ENCODE assay signal across 8 mouse cellular contexts in the genomic region with DNA sequence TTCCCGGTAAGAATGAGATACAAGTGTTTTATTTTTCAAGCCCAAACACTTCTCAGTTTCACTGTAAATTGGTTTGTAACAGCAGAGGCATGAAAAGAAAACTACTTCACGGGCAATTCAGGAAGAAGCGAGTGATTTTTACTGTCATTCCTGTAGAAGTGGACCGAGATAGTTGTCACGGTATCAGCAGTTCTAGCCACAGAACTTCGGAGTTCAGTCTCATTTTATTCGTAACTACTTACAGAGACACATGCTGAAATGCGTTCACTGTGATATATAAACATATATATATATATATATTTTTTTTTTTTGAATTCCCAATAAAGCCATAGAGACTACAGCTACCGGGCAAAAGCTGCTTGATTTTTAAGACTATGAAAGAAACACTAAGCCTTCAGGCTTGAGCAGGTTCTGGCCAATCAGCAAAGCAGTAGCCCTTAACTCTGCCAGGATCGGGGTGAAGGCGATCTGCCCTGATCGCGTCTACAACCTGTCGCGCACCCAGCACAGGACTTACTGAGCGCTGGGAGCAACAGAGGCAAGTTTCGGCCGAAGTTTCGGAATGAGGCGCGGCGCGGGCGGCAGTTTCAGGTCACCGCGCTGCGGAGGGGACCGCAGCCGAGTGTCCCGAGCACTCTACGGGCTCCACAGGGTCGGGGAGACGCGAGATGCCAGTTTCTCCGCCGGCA. TPM values are rescaled to one million over a fixed set of nuclear protein-coding genes. Genes with fewer than 3 reads are reported as not detected.
DNase-seq lines count a peak whose midpoint lies in the region; ATAC-seq and TF ChIP-seq lines count a peak whose summit lies in the region.

No protein-coding gene starts in this region.

- WGBS in heart, embryonic 11.5 days (ENCODE audit: insufficient replicate concordance), result 1% methylated on average over 36 of the region's 36 CpGs
- under 1% methylated on average over 36 of the region's 36 CpGs for WGBS in intestine, embryonic 15.5 days
- under 1% methylated on average over 36 of the region's 36 CpGs for WGBS in midbrain, embryonic 15.5 days

- DNase-seq in heart, postnatal 4 days, result no peak
- peak; percentile 51 for DNase-seq in embryo, embryonic 11.5 days (ENCODE audit: low read depth, low spot score)
- DNase-seq in right cerebral cortex, postnatal 25 days, result no peak
- no peak for DNase-seq in cerebellum, postnatal 14 days

- H3K27me3 ChIP-seq in heart, embryonic 11.5 days (ENCODE audit: control insufficient read depth, insufficient read depth, low read length), result no peaks in the 10 kb centered on the region
- H3K27me3 ChIP-seq in C2C12 (ENCODE audit: control insufficient read depth, insufficient read depth, insufficient read length), result no peaks in the 10 kb centered on the region
- H3K27me3 ChIP-seq in intestine, embryonic 15.5 days (replicated peaks), result no peaks in the 10 kb centered on the region
- H3K27me3 ChIP-seq in midbrain, embryonic 15.5 days (replicated peaks), result peaks cover 9% of the 10 kb centered on the region; the same call in 1 of the 2 replicates

- H3ac ChIP-seq in C2C12 (ENCODE audit: control insufficient read depth, insufficient read length, low read depth), result peak overlapping the region; percentile 80

- peak overlapping the region; percentile 75 for H3K4me2 ChIP-seq in heart, embryonic 11.5 days
- peak overlapping the region; percentile 72 for H3K4me2 ChIP-seq in intestine, embryonic 15.5 days (replicated peaks)
- peak overlapping the region; percentile 81 for H3K4me2 ChIP-seq in midbrain, embryonic 15.5 days

- H3K36me3 ChIP-seq in heart, embryonic 11.5 days (ENCODE audit: control insufficient read depth, insufficient read depth, low read length), result no peaks in the 10 kb centered on the region
- no peaks in the 10 kb centered on the region for H3K36me3 ChIP-seq in C2C12 (ENCODE audit: control insufficient read depth, insufficient read depth)
- no peaks in the 10 kb centered on the region for H3K36me3 ChIP-seq in intestine, embryonic 15.5 days
- H3K36me3 ChIP-seq in midbrain, embryonic 15.5 days (replicated peaks), result no peaks in the 10 kb centered on the region

- H3K4me1 ChIP-seq in heart, embryonic 11.5 days (ENCODE audit: control insufficient read depth, insufficient read depth, low read length), result peaks cover 14% of the 10 kb centered on the region
- 0 out of 2 replicates have a peak, but pooled peaks cover 2% of the 10 kb centered on the region for H3K4me1 ChIP-seq in intestine, embryonic 15.5 days (replicated peaks)
- peaks cover 20% of the 10 kb centered on the region for H3K4me1 ChIP-seq in midbrain, embryonic 15.5 days

- H3K4me3 ChIP-seq in heart, embryonic 11.5 days (ENCODE audit: low read depth, low read length), result peak overlapping the region; percentile 97
- peak overlapping the region; percentile 92 for H3K4me3 ChIP-seq in C2C12 (ENCODE audit: insufficient read depth, poor library complexity, severe bottlenecking)
- H3K4me3 ChIP-seq in intestine, embryonic 15.5 days (replicated peaks), result peak overlapping the region; percentile 91
- H3K4me3 ChIP-seq in midbrain, embryonic 15.5 days, result peak overlapping the region; percentile 95

- no peak for TF ChIP-seq CTCF in C2C12 (IDR thresholded peaks at IDR 0.05; ENCODE audit: control insufficient read depth, insufficient read depth, insufficient read length)

- peaks cover 46% of the 10 kb centered on the region for H3K79me2 ChIP-seq in C2C12 (ENCODE audit: control insufficient read depth, insufficient read depth)

- peak overlapping the region; percentile 97 for H3K27ac ChIP-seq in heart, embryonic 11.5 days (ENCODE audit: low read depth, low read length)
- H3K27ac ChIP-seq in intestine, embryonic 15.5 days, result peak overlapping the region; percentile 95
- H3K27ac ChIP-seq in midbrain, embryonic 15.5 days, result peak overlapping the region; percentile 94

- peaks cover 32% of the 10 kb centered on the region for H3K79me3 ChIP-seq in C2C12 (ENCODE audit: low read depth)

- ATAC-seq in heart, embryonic 11.5 days (replicated peaks; ENCODE audit: insufficient number of reproducible peaks, low FRiP score, low TSS enrichment), result peak; percentile 60
- peak; percentile 74 for ATAC-seq in intestine, embryonic 15.5 days
- ATAC-seq in midbrain, embryonic 15.5 days (replicated peaks), result peak; percentile 80; the same call in 1 of the 2 replicates

- H3K9me3 ChIP-seq in heart, embryonic 11.5 days (replicated peaks; ENCODE audit: control insufficient read depth, low read length), result no peaks in the 10 kb centered on the region
- no peaks in the 10 kb centered on the region for H3K9me3 ChIP-seq in intestine, embryonic 15.5 days
- no peaks in the 10 kb centered on the region for H3K9me3 ChIP-seq in midbrain, embryonic 15.5 days

- H3K9ac ChIP-seq in heart, embryonic 11.5 days (ENCODE audit: low read depth, low read length), result peak overlapping the region; percentile 97
- peak overlapping the region; percentile 95 for H3K9ac ChIP-seq in intestine, embryonic 15.5 days
- peak overlapping the region; percentile 53 for H3K9ac ChIP-seq in midbrain, embryonic 15.5 days

TF ChIP-seq in C2C12, 6 proteins besides CTCF, POLR2A, EP300 and RAD21:
- TF ChIP-seq MAX (IDR thresholded peaks at IDR 0.05) (no peak), MYOG (IDR thresholded peaks at IDR 0.05; ENCODE audit: control insufficient read depth, extremely low read depth, insufficient read length) (no peak), MYOD1 (IDR thresholded peaks at IDR 0.05; ENCODE audit: control insufficient read depth, insufficient read length, low read depth) (no peak), CEBPB (IDR thresholded peaks at IDR 0.05; ENCODE audit: low read depth) (no peak), USF1 (IDR thresholded peaks at IDR 0.05; ENCODE audit: low read depth) (no peak), FOSL1 (IDR thresholded peaks at IDR 0.05; ENCODE audit: insufficient read depth, low read length, poor library complexity, severe bottlenecking) (no peak)
TF ChIP-seq in C2C12: peak in this region for 0.

RNA-seq across cellular contexts. Expression of a gene that starts 0.5 kb away (rescaled TPM):
- polyA plus RNA-seq in heart, embryonic 11.5 days (2014; fragmentation: Nextera tagmentation; extraction: Ambion mirVana), result 26.8 and 37.4 TPM in 2 replicates
- total RNA-seq in heart, postnatal 4 days (2021), result 10 to 100 TPM; 51.8 to 53.7 TPM
- polyA plus RNA-seq in C2C12 (2012; fragmentation: generic; extraction: Trizol), result 2.9 TPM
- polyA plus RNA-seq in intestine, embryonic 15.5 days (2015; fragmentation: Nextera tagmentation; extraction: Ambion mirVana), result 26.3 and 29.5 TPM in 2 replicates
- polyA plus RNA-seq in midbrain, embryonic 15.5 days (2015; fragmentation: Nextera tagmentation; extraction: Ambion mirVana), result 25.2 and 28.7 TPM in 2 replicates
